Mouse (Mus musculus): Measurements from ENCODE around the gene 1700013H16Rik. TPM values are rescaled to one million over a fixed set of nuclear protein-coding genes. Genes with fewer than 3 reads are reported as not detected.
A peak's percentile ranks its signal among the peaks of the same experiment; 100 is the strongest.
"Not testable (repeated sequence)": the region's sequence is repeated elsewhere in the genome, so short reads cannot be mapped to it uniquely, and the experiment has no call there.

1700013H16Rik gene
- polyA plus RNA-seq (2015; fragmentation: Nextera tagmentation; extraction: Ambion mirVana) = not detected in 2 replicates

GRCm38 (mm10) chrX:53757736-53758135 is at the start of gene 1700013H16Rik:
1700013H16Rik (minus strand) TSS chrX:53757831.
- H3K27ac ChIP-seq = no peak within 1 kb of the TSS
- no peak within 1 kb of the TSS for H3K4me3 ChIP-seq
- no peak for ATAC-seq (ENCODE audit: borderline replicate concordance, extremely low read depth, low FRiP score, low TSS enrichment)
- no peaks in the 10 kb centered on the region for H3K4me1 ChIP-seq
- no peak within 1 kb of the TSS for H3K4me2 ChIP-seq
- WGBS = 92% methylated on average over 16 of the region's 16 CpGs
- H3K27me3 ChIP-seq = no peaks in the 10 kb centered on the region
- H3K36me3 ChIP-seq = no peaks in the 10 kb centered on the region
- H3K9me3 ChIP-seq = no peaks in the 10 kb centered on the region
- H3K9ac ChIP-seq = no peak within 1 kb of the TSS

GRCm38 (mm10) chrX:53799074-53799473 is 41.4 kb upstream of the 1700013H16Rik start:
- no peaks in the 10 kb centered on the region for H3K4me1 ChIP-seq
- no peak for ATAC-seq (ENCODE audit: borderline replicate concordance, extremely low read depth, low FRiP score, low TSS enrichment)
- no peaks in the 10 kb centered on the region for H3K36me3 ChIP-seq
- H3K9ac ChIP-seq = no peak overlapping the region
- no peak overlapping the region for H3K4me3 ChIP-seq
- no peak overlapping the region for H3K27ac ChIP-seq
- no peaks in the 10 kb centered on the region for H3K27me3 ChIP-seq
- WGBS = 43% methylated on average over 3 of the region's 3 CpGs
- no peak overlapping the region for H3K4me2 ChIP-seq
- no peaks in the 10 kb centered on the region for H3K9me3 ChIP-seq

- not testable (repeated sequence) for H3K4me3 ChIP-seq; H3K9me3 ChIP-seq; H3K27ac ChIP-seq; H3K4me1 ChIP-seq; H3K9ac ChIP-seq; ATAC-seq (ENCODE audit: borderline replicate concordance, extremely low read depth, low FRiP score, low TSS enrichment); H3K4me2 ChIP-seq; H3K36me3 ChIP-seq; H3K27me3 ChIP-seq
- 77% methylated on average over 11 of the region's 11 CpGs for WGBS
These were observed 39.9 kb upstream of the 1700013H16Rik start, which contains the start of gene Xlr for GRCm38 (mm10) chrX:53797519-53797918. Xlr (minus strand) TSS chrX:53797706.

GRCm38 (mm10) chrX:53776276-53776675 is 18.6 kb upstream of the 1700013H16Rik start, which contains the start of gene Zfp36l3:
Zfp36l3 (minus strand) TSS chrX:53776394.
- Histone ChIP-seq H3K9me3 (no peaks in the 10 kb centered on the region), H3K4me2 (no peak within 1 kb of the TSS), H3K27ac (no peak within 1 kb of the TSS), H3K4me3 (no peak within 1 kb of the TSS), H3K4me1 (no peaks in the 10 kb centered on the region), H3K36me3 (no peaks in the 10 kb centered on the region), H3K27me3 (no peaks in the 10 kb centered on the region), H3K9ac (no peak within 1 kb of the TSS)
- WGBS = 82% methylated on average over 12 of the region's 12 CpGs
- ATAC-seq (ENCODE audit: borderline replicate concordance, extremely low read depth, low FRiP score, low TSS enrichment) = no peak

- no peaks in the 10 kb centered on the region for H3K36me3 ChIP-seq
- H3K27me3 ChIP-seq = no peaks in the 10 kb centered on the region
- no peak overlapping the region for H3K27ac ChIP-seq
- H3K9me3 ChIP-seq = no peaks in the 10 kb centered on the region
- no peak overlapping the region for H3K4me2 ChIP-seq
- ATAC-seq (ENCODE audit: borderline replicate concordance, extremely low read depth, low FRiP score, low TSS enrichment) = no peak
- no peaks in the 10 kb centered on the region for H3K4me1 ChIP-seq
- 95% methylated on average over 1 of the region's 1 CpGs for WGBS
- H3K4me3 ChIP-seq = no peak overlapping the region
- no peak overlapping the region for H3K9ac ChIP-seq
These were observed 4.8 kb downstream of the 1700013H16Rik start for GRCm38 (mm10) chrX:53752851-53753250.

- 79% methylated on average over 2 of the region's 2 CpGs for WGBS
- no peaks in the 10 kb centered on the region for H3K27me3 ChIP-seq
- H3K4me2 ChIP-seq = no peak overlapping the region
- ATAC-seq (ENCODE audit: borderline replicate concordance, extremely low read depth, low FRiP score, low TSS enrichment) = no peak
- no peaks in the 10 kb centered on the region for H3K36me3 ChIP-seq
- H3K9ac ChIP-seq = no peak overlapping the region
- no peaks in the 10 kb centered on the region for H3K9me3 ChIP-seq
- no peak overlapping the region for H3K4me3 ChIP-seq
- H3K27ac ChIP-seq = no peak overlapping the region
- H3K4me1 ChIP-seq = no peaks in the 10 kb centered on the region
These were observed 28.7 kb downstream of the 1700013H16Rik start for GRCm38 (mm10) chrX:53728967-53729366.

- WGBS = 78% methylated on average over 11 of the region's 11 CpGs
- no peaks in the 10 kb centered on the region for H3K9me3 ChIP-seq
- H3K27ac ChIP-seq = no peak within 1 kb of the TSS
- H3K4me3 ChIP-seq = no peak within 1 kb of the TSS
- no peak within 1 kb of the TSS for H3K9ac ChIP-seq
- no peaks in the 10 kb centered on the region for H3K36me3 ChIP-seq
- no peak for ATAC-seq (ENCODE audit: borderline replicate concordance, extremely low read depth, low FRiP score, low TSS enrichment)
- no peaks in the 10 kb centered on the region for H3K4me1 ChIP-seq
- H3K4me2 ChIP-seq = no peak within 1 kb of the TSS
- no peaks in the 10 kb centered on the region for H3K27me3 ChIP-seq
These were observed 33.0 kb downstream of the 1700013H16Rik start, which contains the start of gene 4930502E18Rik for GRCm38 (mm10) chrX:53724596-53724995. 4930502E18Rik (plus strand) TSS chrX:53724826.

GRCm38 (mm10) chrX:53716323-53717182 is 41.1 kb downstream of the 1700013H16Rik start:
- H3K9ac ChIP-seq = no peak overlapping the region
- H3K4me2 ChIP-seq = peak overlapping the region; percentile 58
- no peaks in the 10 kb centered on the region for H3K27me3 ChIP-seq
- no peaks in the 10 kb centered on the region for H3K9me3 ChIP-seq
- peak; percentile 59; the same call in 1 of the 2 replicates for ATAC-seq (ENCODE audit: borderline replicate concordance, extremely low read depth, low FRiP score, low TSS enrichment)
- WGBS = 18% methylated on average over 47 of the region's 49 CpGs
- no peaks in the 10 kb centered on the region for H3K4me1 ChIP-seq
- H3K27ac ChIP-seq = no peak overlapping the region
- H3K36me3 ChIP-seq = no peaks in the 10 kb centered on the region
- H3K4me3 ChIP-seq = peak overlapping the region; percentile 30

- H3K9me3 ChIP-seq = no peaks in the 10 kb centered on the region
- peak overlapping the region; percentile 30; the same call in 1 of the 2 replicates for H3K4me3 ChIP-seq
- H3K4me1 ChIP-seq = no peaks in the 10 kb centered on the region
- no peaks in the 10 kb centered on the region for H3K27me3 ChIP-seq
- peak overlapping the region; percentile 58 for H3K4me2 ChIP-seq
- no peaks in the 10 kb centered on the region for H3K36me3 ChIP-seq
- H3K9ac ChIP-seq = no peak overlapping the region
- H3K27ac ChIP-seq = no peak overlapping the region
- 60% methylated on average over 2 of the region's 2 CpGs for WGBS
- no peak for ATAC-seq (ENCODE audit: borderline replicate concordance, extremely low read depth, low FRiP score, low TSS enrichment)
These were observed 41.7 kb downstream of the 1700013H16Rik start for GRCm38 (mm10) chrX:53715942-53716322.

GRCm38 (mm10) chrX:53702673-53703072 is 55.0 kb downstream of the 1700013H16Rik start:
- H3K36me3 ChIP-seq = no peaks in the 10 kb centered on the region
- H3K27ac ChIP-seq = no peak overlapping the region
- no peaks in the 10 kb centered on the region for H3K9me3 ChIP-seq
- H3K4me1 ChIP-seq = no peaks in the 10 kb centered on the region
- H3K9ac ChIP-seq = no peak overlapping the region
- H3K27me3 ChIP-seq = no peaks in the 10 kb centered on the region
- H3K4me2 ChIP-seq = no peak overlapping the region
- ATAC-seq (ENCODE audit: borderline replicate concordance, extremely low read depth, low FRiP score, low TSS enrichment) = no peak
- 72% methylated on average over 3 of the region's 3 CpGs for WGBS
- H3K4me3 ChIP-seq = no peak overlapping the region

- Histone ChIP-seq H3K9me3 (no peaks in the 10 kb centered on the region), H3K9ac (no peak overlapping the region), H3K27me3 (no peaks in the 10 kb centered on the region), H3K27ac (no peak overlapping the region), H3K4me3 (no peak overlapping the region), H3K4me1 (no peaks in the 10 kb centered on the region), H3K4me2 (no peak overlapping the region), H3K36me3 (no peaks in the 10 kb centered on the region)
- 79% methylated on average over 2 of the region's 2 CpGs for WGBS
- no peak for ATAC-seq (ENCODE audit: borderline replicate concordance, extremely low read depth, low FRiP score, low TSS enrichment)
These were observed 58.4 kb downstream of the 1700013H16Rik start for GRCm38 (mm10) chrX:53699225-53699624.

GRCm38 (mm10) chrX:53694008-53694777 is 63.4 kb downstream of the 1700013H16Rik start:
- no peak for ATAC-seq (ENCODE audit: borderline replicate concordance, extremely low read depth, low FRiP score, low TSS enrichment)
- Histone ChIP-seq H3K27me3 (no peaks in the 10 kb centered on the region), H3K9ac (no peak overlapping the region), H3K27ac (no peak overlapping the region), H3K4me3 (no peak overlapping the region), H3K4me2 (no peak overlapping the region), H3K9me3 (no peaks in the 10 kb centered on the region), H3K4me1 (no peaks in the 10 kb centered on the region), H3K36me3 (no peaks in the 10 kb centered on the region)
- 66% methylated on average over 9 of the region's 9 CpGs for WGBS

All from lung, embryonic 15.5 days (tissue).